Mouse (Mus musculus) gonadal fat pad, adult 2 months (tissue): ENCODE data around the gene Actrt2. TPM values are rescaled to one million over a fixed set of nuclear protein-coding genes. Genes with fewer than 3 reads are reported as not detected.

Experiments
- DNase-seq: peaks from one replicate; pipeline ENCODE4 v3.0.0-alpha.2; 2012; ENCODE audit warnings: low read depth
- polyA plus RNA-seq: library from polyadenylated mRNA; depleted of rRNA; stranded (reverse); fragments of >200 nt; gene quantifications from 2 replicates; pipeline ENCODE4 v1.2.3, GENCODE M21; 2012; rRNA removed

The Actrt2 gene
- 1.6 and 2.4 TPM in 2 replicates for polyA plus RNA-seq

GRCm38 (mm10) chr4:154667767-154668166, at the start of gene Actrt2:
Actrt2 (minus strand) TSS chr4:154667867.
- no peak for DNase-seq

GRCm38 (mm10) chr4:154709391-154710107, 41.9 kb upstream of the Actrt2 start:
- no peak for DNase-seq

- DNase-seq = no peak
These were observed 41.1 kb upstream of the Actrt2 start for GRCm38 (mm10) chr4:154708811-154709210.

GRCm38 (mm10) chr4:154708223-154708622, 40.6 kb upstream of the Actrt2 start:
- no peak for DNase-seq

GRCm38 (mm10) chr4:154707521-154707920, 39.9 kb upstream of the Actrt2 start:
- DNase-seq = no peak

- DNase-seq = no peak
These were observed 38.8 kb upstream of the Actrt2 start for GRCm38 (mm10) chr4:154706442-154706841.

- no peak for DNase-seq
These were observed 38.0 kb upstream of the Actrt2 start for GRCm38 (mm10) chr4:154705681-154706080.

- DNase-seq = no peak
These were observed 37.4 kb upstream of the Actrt2 start for GRCm38 (mm10) chr4:154705056-154705455.

GRCm38 (mm10) chr4:154704591-154704990, 36.9 kb upstream of the Actrt2 start:
- no peak for DNase-seq

GRCm38 (mm10) chr4:154703426-154704070, 35.9 kb upstream of the Actrt2 start:
- no peak for DNase-seq

GRCm38 (mm10) chr4:154702931-154703330, 35.3 kb upstream of the Actrt2 start:
- DNase-seq = no peak

- DNase-seq = no peak
These were observed 34.5 kb upstream of the Actrt2 start for GRCm38 (mm10) chr4:154702186-154702585.

- DNase-seq = no peak
These were observed 33.3 kb upstream of the Actrt2 start for GRCm38 (mm10) chr4:154700921-154701412.

GRCm38 (mm10) chr4:154700436-154700835, 32.8 kb upstream of the Actrt2 start:
- DNase-seq = no peak

- no peak for DNase-seq
These were observed 31.6 kb upstream of the Actrt2 start for GRCm38 (mm10) chr4:154699236-154699635.

GRCm38 (mm10) chr4:154698631-154699030, 31.0 kb upstream of the Actrt2 start:
- DNase-seq = no peak

- DNase-seq = no peak
These were observed 30.4 kb upstream of the Actrt2 start for GRCm38 (mm10) chr4:154698021-154698590.

GRCm38 (mm10) chr4:154697476-154697875, 29.8 kb upstream of the Actrt2 start:
- no peak for DNase-seq

- DNase-seq = no peak
These were observed 28.9 kb upstream of the Actrt2 start for GRCm38 (mm10) chr4:154696552-154696951.

GRCm38 (mm10) chr4:154696146-154696545, 28.5 kb upstream of the Actrt2 start:
- no peak for DNase-seq

GRCm38 (mm10) chr4:154694361-154694760, 26.7 kb upstream of the Actrt2 start:
- no peak for DNase-seq

- no peak for DNase-seq
These were observed 25.8 kb upstream of the Actrt2 start for GRCm38 (mm10) chr4:154693348-154694015.
